Mouse (Mus musculus) midbrain, embryonic 11.5 days (tissue): ENCODE measurements around the gene Arhgef33. TPM values are rescaled to one million over a fixed set of nuclear protein-coding genes. Genes with fewer than 3 reads are reported as not detected.
"Not testable (repeated sequence)": the region's sequence is repeated elsewhere in the genome, so short reads cannot be mapped to it uniquely, and the experiment has no call there.

Source experiments
- ATAC-seq: fragments of 200-750 bp; cut with Nextera tagmentation; 2 replicates; pipeline ENCODE4 v1.8.0; 2017; ENCODE audit warnings: moderate TSS enrichment, moderate library complexity; ENCODE audit not compliant: low FRiP score
- DNase-seq: peaks from one replicate; pipeline ENCODE4 v3.0.0; 2015; ENCODE audit warnings: low spot score; ENCODE audit errors: missing footprints
- H3K27ac ChIP-seq: fragments of 300-500 bp; sonication (generic); 2 replicates; pipeline ENCODE4 v1.5.1; 2014; ENCODE audit warnings: low read depth, low read length
- H3K27me3 ChIP-seq: fragments of 300-500 bp; sonication (generic); 2 replicates; pipeline ENCODE4 v1.6.1; 2014; ENCODE audit warnings: mild to moderate bottlenecking, low read length, moderate library complexity, mixed read lengths; ENCODE audit not compliant: control insufficient read depth, insufficient read depth
- H3K36me3 ChIP-seq: fragments of 300-500 bp; sonication (generic); 2 replicates; pipeline ENCODE4 v1.6.1; 2014; ENCODE audit warnings: mild to moderate bottlenecking, low read length, moderate library complexity, mixed read lengths; ENCODE audit not compliant: control insufficient read depth, insufficient read depth
- H3K4me1 ChIP-seq: fragments of 300-500 bp; sonication (generic); 2 replicates; pipeline ENCODE4 v1.6.1; 2014; ENCODE audit warnings: low read length; ENCODE audit not compliant: control insufficient read depth, insufficient read depth
- H3K4me2 ChIP-seq: fragments of 300-500 bp; sonication (generic); 2 replicates; pipeline ENCODE4 v1.6.1; 2014; ENCODE audit warnings: mild to moderate bottlenecking, moderate library complexity
- H3K4me3 ChIP-seq: fragments of 300-500 bp; sonication (generic); 2 replicates; pipeline ENCODE4 v1.5.1; 2014; ENCODE audit warnings: low read depth, low read length
- H3K9ac ChIP-seq: fragments of 300-500 bp; sonication (generic); 2 replicates; pipeline ENCODE4 v1.6.1; 2014; ENCODE audit warnings: low read length
- H3K9me3 ChIP-seq: fragments of 300-500 bp; sonication (generic); 2 replicates; pipeline ENCODE4 v1.6.1; 2016; ENCODE audit warnings: low read length; ENCODE audit not compliant: control insufficient read depth
- WGBS: fragments of 180-500 bp; shearing (Covaris S2); extraction: QIAGEN DNeasy Blood & Tissue Kit; methylation state at CpG from one replicate; pipeline ENCODE4 v1.1.7; 2014; 5-methylcytosine and 5-hydroxymethylcytosine counted together
- polyA plus RNA-seq: library from polyadenylated mRNA; unstranded; fragments of >200 nt; fragmentation: Nextera tagmentation; extraction: Ambion mirVana; gene quantifications from 2 replicates; pipeline ENCODE4 v1.2.1, GENCODE M21; 2014

Arhgef33 gene
- polyA plus RNA-seq, 1 experiment from 2014 or later: 0.57 TPM

- no peak for DNase-seq
- Histone ChIP-seq H3K4me3 (no peak overlapping the region), H3K27ac (no peak overlapping the region), H3K36me3 (no peaks in the 10 kb centered on the region), H3K4me2 (no peak overlapping the region), H3K9ac (no peak overlapping the region), H3K4me1 (peaks cover 2% of the 10 kb centered on the region; the same call in 1 of the 2 replicates), H3K9me3 (no peaks in the 10 kb centered on the region), H3K27me3 (peaks cover 4% of the 10 kb centered on the region; the same call in 1 of the 2 replicates)
- WGBS: 77% methylated on average over 9 of the region's 9 CpGs
- no peak for ATAC-seq
Observed at GRCm38 (mm10) chr17:80368606-80369005, 61.4 kb downstream of the Arhgef33 start.

- Histone ChIP-seq H3K4me2 (peak within 1 kb of the TSS; percentile 67), H3K9me3 (no peaks in the 10 kb centered on the region; the same call in 1 of the 2 replicates), H3K4me3 (peak within 1 kb of the TSS; percentile 41), H3K27ac (no peak within 1 kb of the TSS; the same call in 1 of the 2 replicates), H3K36me3 (no peaks in the 10 kb centered on the region), H3K4me1 (peaks cover 2% of the 10 kb centered on the region; the same call in 1 of the 2 replicates), H3K27me3 (peaks cover 13% of the 10 kb centered on the region), H3K9ac (peak within 1 kb of the TSS; percentile 78)
- ATAC-seq: peak; percentile 99
- WGBS: 3% methylated on average over 99 of the region's 102 CpGs
- DNase-seq: peak; percentile 99
Observed at GRCm38 (mm10) chr17:80372989-80373725, 66.0 kb downstream of the Arhgef33 start, which contains the start of gene Gm10190. Gm10190 (minus strand) TSS chr17:80373541.

DNA sequence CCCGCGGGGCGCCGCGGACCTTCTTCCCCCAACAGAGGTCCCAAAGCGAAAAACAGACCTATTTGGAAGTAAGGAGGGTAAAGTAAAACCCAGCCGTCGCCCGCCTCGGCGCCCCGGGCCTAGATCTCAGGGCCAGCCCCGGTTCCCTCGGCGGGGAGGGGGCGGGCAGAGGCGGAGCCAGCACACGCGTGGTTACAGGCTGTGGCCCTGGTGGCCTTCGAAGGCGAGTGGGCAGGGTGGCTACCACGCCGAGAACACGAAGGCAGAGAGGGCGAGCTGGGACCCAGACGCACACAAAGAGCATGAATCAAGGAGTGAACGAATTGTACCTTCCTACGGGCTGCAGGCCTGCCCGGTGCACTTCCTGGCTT is 66.5 kb downstream of the Arhgef33 start:
- Histone ChIP-seq H3K27me3 (peaks cover 13% of the 10 kb centered on the region), H3K4me3 (peak overlapping the region; percentile 41), H3K9ac (peak overlapping the region; percentile 78), H3K4me1 (peaks cover 2% of the 10 kb centered on the region; the same call in 1 of the 2 replicates), H3K36me3 (no peaks in the 10 kb centered on the region), H3K27ac (no peak overlapping the region), H3K4me2 (peak overlapping the region; percentile 67), H3K9me3 (no peaks in the 10 kb centered on the region; the same call in 1 of the 2 replicates)
- peak; percentile 95 for DNase-seq
- WGBS: 22% methylated on average over 29 of the region's 29 CpGs
- ATAC-seq: peak; percentile 86

GRCm38 (mm10) chr17:80378386-80378785 is 71.2 kb downstream of the Arhgef33 start:
- not testable (repeated sequence) for H3K4me2 ChIP-seq, H3K27me3 ChIP-seq

GRCm38 (mm10) chr17:80385671-80386070 is 78.5 kb downstream of the Arhgef33 start:
- H3K27me3 ChIP-seq: no peaks in the 10 kb centered on the region
- DNase-seq (peak; percentile 51), ATAC-seq (no peak)
- no peak overlapping the region for H3K9ac ChIP-seq
- H3K4me3 ChIP-seq: no peak overlapping the region
- H3K9me3 ChIP-seq: no peaks in the 10 kb centered on the region
- no peak overlapping the region for H3K4me2 ChIP-seq
- no peaks in the 10 kb centered on the region for H3K4me1 ChIP-seq
- H3K27ac ChIP-seq: no peak overlapping the region
- WGBS: 87% methylated on average over 1 of the region's 1 CpGs
- H3K36me3 ChIP-seq: no peaks in the 10 kb centered on the region

More at GRCm38 (mm10) chr17:80378386-80378785, 71.2 kb downstream of the Arhgef33 start:
- not testable (repeated sequence) for H3K4me3 ChIP-seq, H3K9me3 ChIP-seq, ATAC-seq, H3K4me1 ChIP-seq, H3K27ac ChIP-seq, H3K9ac ChIP-seq, H3K36me3 ChIP-seq
- DNase-seq: peak; percentile 8

- ATAC-seq (no peak), DNase-seq (peak; percentile 56)
- H3K4me3 ChIP-seq: no peak overlapping the region
- H3K27me3 ChIP-seq: no peaks in the 10 kb centered on the region
- 69% methylated on average over 10 of the region's 10 CpGs for WGBS
- H3K4me2 ChIP-seq: no peak overlapping the region
- H3K9me3 ChIP-seq: no peaks in the 10 kb centered on the region
- no peaks in the 10 kb centered on the region for H3K4me1 ChIP-seq
- no peaks in the 10 kb centered on the region for H3K36me3 ChIP-seq
- no peak overlapping the region for H3K9ac ChIP-seq
- no peak overlapping the region for H3K27ac ChIP-seq
Observed at GRCm38 (mm10) chr17:80390024-80390423, 82.8 kb downstream of the Arhgef33 start.

- DNase-seq (peak; percentile 91), ATAC-seq (peak; percentile 91)
- no peaks in the 10 kb centered on the region for H3K36me3 ChIP-seq
- 17% methylated on average over 17 of the region's 17 CpGs for WGBS
- no peaks in the 10 kb centered on the region for H3K27me3 ChIP-seq
- peak overlapping the region; percentile 57 for H3K4me2 ChIP-seq
- H3K4me3 ChIP-seq: peak overlapping the region; percentile 30
- H3K4me1 ChIP-seq: no peaks in the 10 kb centered on the region
- H3K27ac ChIP-seq: no peak overlapping the region
- no peaks in the 10 kb centered on the region for H3K9me3 ChIP-seq
- H3K9ac ChIP-seq: peak overlapping the region; percentile 38
Observed at GRCm38 (mm10) chr17:80391423-80392403, 84.5 kb downstream of the Arhgef33 start.

DNA sequence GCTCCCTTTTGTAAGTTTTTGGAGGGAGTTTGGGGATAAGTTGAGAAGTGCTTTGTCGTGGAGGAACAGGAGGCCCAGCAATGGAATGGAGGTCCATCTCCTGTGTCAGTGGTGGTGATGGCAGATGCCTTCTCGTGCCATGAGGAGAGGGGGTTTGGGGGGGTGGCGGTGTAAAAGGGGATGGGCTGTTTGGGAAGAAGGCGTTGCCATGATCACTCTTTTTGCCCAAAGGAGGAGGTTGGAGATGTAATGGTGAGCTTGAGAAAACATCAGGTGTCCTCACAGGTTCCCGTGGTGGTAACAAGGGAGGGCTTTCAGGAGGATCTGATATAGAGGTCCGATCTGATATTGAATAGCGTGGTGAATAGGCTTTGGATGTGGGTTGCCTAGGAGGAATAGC is 91.0 kb downstream of the Arhgef33 start:
- WGBS: 93% methylated on average over 7 of the region's 7 CpGs
- no peak overlapping the region for H3K27ac ChIP-seq
- H3K36me3 ChIP-seq: 0 out of 2 replicates have a peak, but pooled peaks cover 3% of the 10 kb centered on the region
- no peaks in the 10 kb centered on the region for H3K4me1 ChIP-seq
- no peak overlapping the region for H3K4me3 ChIP-seq
- peak; percentile 68 for DNase-seq
- H3K9ac ChIP-seq: no peak overlapping the region
- H3K27me3 ChIP-seq: no peaks in the 10 kb centered on the region
- H3K9me3 ChIP-seq: no peaks in the 10 kb centered on the region
- ATAC-seq: no peak
- no peak overlapping the region for H3K4me2 ChIP-seq
